Mouse (Mus musculus) kidney, adult 2 months (tissue): ENCODE results near the gene Trabd2b. TPM values are rescaled to one million over a fixed set of nuclear protein-coding genes. Genes with fewer than 3 reads are reported as not detected.
A peak's percentile ranks its signal among the peaks of the same experiment; 100 is the strongest.

Source experiments
- DNase-seq: peaks from one replicate; pipeline ENCODE4 v3.0.0; 2021
- H3K27ac ChIP-seq: fragments of 200-500 bp; 2 replicates; pipeline ENCODE4 v1.5.1; 2012; ENCODE audit warnings: low read depth, low read length, control low read depth, inconsistent platforms; ENCODE audit not compliant: insufficient read depth
- H3K27me3 ChIP-seq: fragments of 200-500 bp; replicated peaks from 2 replicates; pipeline ENCODE4 v1.6.1; 2012; ENCODE audit warnings: mild to moderate bottlenecking, moderate library complexity, low read length, inconsistent platforms; ENCODE audit not compliant: control insufficient read depth, insufficient read depth
- H3K36me3 ChIP-seq: fragments of 200-500 bp; 2 replicates; pipeline ENCODE4 v1.6.1; 2012; ENCODE audit warnings: mild to moderate bottlenecking, moderate library complexity, low read length, inconsistent platforms; ENCODE audit not compliant: control insufficient read depth, insufficient read depth
- H3K4me1 ChIP-seq: fragments of 200-500 bp; 2 replicates; pipeline ENCODE4 v1.6.1; 2011; ENCODE audit warnings: low read length; ENCODE audit not compliant: control insufficient read depth, insufficient read depth
- H3K4me3 ChIP-seq: fragments of 200-500 bp; 2 replicates; pipeline ENCODE4 v1.5.1; 2011; ENCODE audit warnings: mild to moderate bottlenecking, low read depth, low read length, control low read depth; ENCODE audit not compliant: insufficient read depth
- CTCF ChIP-seq: fragments of 200-500 bp; conservative IDR thresholded peaks from 2 replicates; pipeline ENCODE4 v1.5.1; 2011; ENCODE audit warnings: low read depth, mild to moderate bottlenecking, control low read depth, low read length, moderate library complexity, mixed read lengths; ENCODE audit not compliant: insufficient read depth, insufficient read length
- POLR2A ChIP-seq: fragments of 200-500 bp; IDR thresholded peaks from one replicate; pipeline ENCODE4 v1.6.1; 2011; ENCODE audit warnings: low read depth, low read length, control low read depth
- WGBS: fragments of 180-500 bp; shearing (Covaris S2); methylation state at CpG from one replicate; pipeline ENCODE4 v1.1.7; 2018; 5-methylcytosine and 5-hydroxymethylcytosine counted together
- polyA plus RNA-seq: library from polyadenylated mRNA; depleted of rRNA; stranded (reverse); fragments of >200 nt; gene quantifications from 2 replicates; pipeline ENCODE4 v1.2.3, GENCODE M21; 2012

Gene Trabd2b
- polyA plus RNA-seq, 1 experiment, result 32.2 TPM

DNA sequence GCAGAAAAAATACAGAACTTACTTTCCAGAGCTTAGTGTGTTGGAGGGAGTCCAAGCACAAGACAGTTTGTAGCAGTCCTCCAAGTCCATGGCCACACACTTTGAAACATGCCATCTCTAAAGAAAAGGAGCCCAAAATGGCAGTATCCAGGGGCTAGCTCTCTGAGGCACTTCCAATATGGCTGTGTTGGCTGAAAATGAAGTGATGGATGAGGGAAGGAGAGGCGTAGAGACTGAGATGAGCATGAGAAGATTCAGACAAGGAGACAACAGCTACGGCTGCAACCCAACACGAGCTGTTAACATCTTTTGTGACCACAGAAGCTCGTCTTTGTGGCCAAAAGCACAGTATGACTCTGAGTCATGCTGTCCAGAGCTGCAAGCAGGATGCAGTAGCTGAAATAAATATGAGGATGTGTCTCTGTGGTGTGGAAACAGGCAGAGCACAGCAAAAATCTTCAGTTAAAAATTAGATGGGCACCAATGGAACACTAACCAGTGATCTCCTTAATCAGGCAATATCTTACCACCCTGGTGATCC lies 27.0 kb upstream of the Trabd2b start:
- Histone ChIP-seq H3K36me3 (no peaks in the 10 kb centered on the region), H3K4me1 (peaks cover 4% of the 10 kb centered on the region; the same call in 1 of the 2 replicates), H3K27ac (no peak overlapping the region), H3K27me3 (no peaks in the 10 kb centered on the region), H3K4me3 (no peak overlapping the region)
- WGBS, result 94% methylated on average over 4 of the region's 4 CpGs
- DNase-seq, result no peak
- TF ChIP-seq POLR2A (no peak), CTCF (no peak)

DNA sequence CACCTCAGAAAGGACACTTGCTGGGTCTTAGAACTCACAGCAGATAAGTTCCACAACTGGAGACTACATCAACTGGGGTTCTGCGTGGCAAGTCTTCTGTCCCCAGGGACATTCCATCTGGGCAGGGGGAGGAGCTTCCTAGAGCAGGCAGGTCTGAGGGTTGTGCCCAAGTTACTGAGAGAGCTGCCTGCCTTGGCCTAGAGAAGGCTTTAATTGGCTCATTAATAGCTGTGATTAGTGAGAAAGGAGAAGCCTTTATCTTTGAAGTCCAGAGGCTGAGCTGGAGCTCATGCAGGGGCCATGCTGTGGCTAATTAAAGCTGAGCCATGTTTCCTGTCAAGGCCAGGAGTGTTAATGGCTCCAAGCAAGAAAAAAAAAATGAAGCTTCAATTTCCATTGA lies 23.9 kb upstream of the Trabd2b start:
- DNase-seq, result no peak
- TF ChIP-seq POLR2A (no peak), CTCF (no peak)
- Histone ChIP-seq H3K27ac (no peak overlapping the region), H3K36me3 (no peaks in the 10 kb centered on the region), H3K4me1 (peaks cover 4% of the 10 kb centered on the region; the same call in 1 of the 2 replicates), H3K4me3 (no peak overlapping the region), H3K27me3 (no peaks in the 10 kb centered on the region)
- WGBS, result 32% methylated on average over 1 of the region's 1 CpGs

DNA sequence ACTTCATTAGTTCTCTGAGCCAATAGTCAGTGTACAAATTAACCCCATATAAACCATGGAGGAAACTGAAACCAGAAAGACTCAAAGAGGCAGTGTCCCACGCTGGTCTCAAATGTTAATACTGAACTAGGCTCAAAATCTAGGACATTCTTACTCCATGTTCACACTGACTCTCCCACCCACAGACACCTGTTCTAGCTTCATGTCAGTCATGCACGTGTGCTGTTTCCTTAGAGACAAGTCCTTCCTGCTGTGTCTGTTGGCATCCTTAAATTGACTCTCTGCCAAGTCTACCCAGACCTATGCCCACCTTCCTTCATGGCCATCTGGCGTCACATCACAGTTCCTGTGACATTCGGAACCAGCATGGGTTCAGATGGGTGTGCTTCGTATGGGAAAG lies 21.3 kb upstream of the Trabd2b start:
- no peaks in the 10 kb centered on the region for H3K27me3 ChIP-seq
- H3K36me3 ChIP-seq, result no peaks in the 10 kb centered on the region
- DNase-seq, result no peak
- H3K4me3 ChIP-seq, result no peak overlapping the region
- WGBS, result 81% methylated on average over 5 of the region's 5 CpGs
- H3K4me1 ChIP-seq, result no peaks in the 10 kb centered on the region
- H3K27ac ChIP-seq, result no peak overlapping the region
- no peak for TF ChIP-seq POLR2A
- no peak for TF ChIP-seq CTCF

DNA sequence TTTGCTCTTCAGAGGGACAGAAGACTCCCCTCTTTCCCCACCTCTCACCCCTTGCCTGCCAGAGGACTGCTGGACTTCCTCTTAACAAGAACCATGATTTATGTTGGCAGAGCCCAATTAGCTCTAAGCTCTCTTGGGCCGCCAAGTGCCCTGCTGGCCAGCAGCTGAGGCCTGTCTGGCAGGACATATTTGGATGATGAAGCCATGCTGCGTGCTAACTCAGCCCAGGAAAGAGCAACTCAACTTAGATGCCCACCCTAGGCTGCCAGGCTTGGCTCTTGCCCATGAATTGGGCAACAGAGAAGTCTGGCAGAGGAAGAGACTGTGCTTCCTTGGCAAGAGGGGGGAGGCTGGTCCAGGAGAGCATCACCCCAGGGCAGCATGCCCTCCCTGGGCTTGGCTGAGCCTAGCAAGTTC lies 20.1 kb upstream of the Trabd2b start:
- peak; percentile 54 for DNase-seq
- Histone ChIP-seq H3K27ac (no peak overlapping the region), H3K4me3 (no peak overlapping the region), H3K4me1 (no peaks in the 10 kb centered on the region), H3K27me3 (no peaks in the 10 kb centered on the region), H3K36me3 (no peaks in the 10 kb centered on the region)
- no peak for TF ChIP-seq CTCF
- TF ChIP-seq POLR2A, result no peak
- 70% methylated on average over 2 of the region's 2 CpGs for WGBS

DNA sequence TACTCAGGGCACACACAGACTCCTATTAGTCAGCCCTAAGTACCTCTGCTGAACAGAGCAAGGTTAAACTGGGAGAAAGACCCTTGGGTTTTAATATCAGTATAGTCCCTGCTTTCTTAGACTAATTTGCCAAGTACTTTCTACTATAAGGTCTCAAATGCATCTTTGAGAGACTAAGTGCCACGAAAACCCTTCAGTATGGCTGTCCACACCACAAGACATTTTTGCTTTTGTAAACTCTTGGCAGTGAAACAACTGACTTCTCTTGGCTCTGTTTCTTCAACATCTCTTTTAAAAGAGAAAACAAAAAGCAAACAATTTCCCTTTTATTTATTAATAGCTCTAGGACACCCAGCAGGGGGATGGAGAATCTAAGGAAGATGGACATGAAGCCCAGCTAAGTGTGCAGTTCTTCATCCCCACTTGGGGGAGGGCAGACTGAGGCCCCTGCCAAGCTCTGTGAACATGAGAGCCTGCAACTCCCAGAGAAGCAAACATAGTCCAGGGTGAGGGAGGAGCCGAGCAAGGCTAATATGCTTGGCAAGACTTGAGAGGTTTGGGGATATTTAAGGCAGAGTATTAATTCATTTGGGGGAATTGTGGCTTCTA lies 18.9 kb upstream of the Trabd2b start:
- no peak for DNase-seq

DNA sequence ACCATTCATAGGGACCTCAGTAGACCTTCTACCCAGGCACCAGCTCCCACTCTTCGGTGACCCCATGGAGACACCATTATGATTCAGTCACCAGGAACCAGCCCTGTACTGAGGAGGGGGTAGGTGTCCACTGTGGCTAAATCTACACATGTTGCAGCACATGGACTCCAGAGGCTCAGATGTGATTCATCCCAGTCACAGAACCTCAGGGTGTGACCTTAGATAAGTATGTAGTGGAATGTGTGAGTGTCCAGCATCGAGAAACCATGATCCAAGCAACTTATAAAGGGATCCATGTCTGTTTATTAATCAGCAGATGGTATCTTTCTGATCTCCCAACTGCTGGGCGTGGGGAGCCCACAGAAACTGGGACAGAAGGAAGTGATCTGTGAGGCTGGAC lies 18.2 kb upstream of the Trabd2b start:
- no peak for TF ChIP-seq CTCF
- TF ChIP-seq POLR2A, result no peak
- H3K4me3 ChIP-seq, result no peak overlapping the region
- no peaks in the 10 kb centered on the region for H3K27me3 ChIP-seq
- no peak for DNase-seq
- no peak overlapping the region for H3K27ac ChIP-seq
- 85% methylated on average over 3 of the region's 3 CpGs for WGBS
- H3K4me1 ChIP-seq, result no peaks in the 10 kb centered on the region
- H3K36me3 ChIP-seq, result no peaks in the 10 kb centered on the region

More for the DNA sequence above, 18.9 kb upstream of the Trabd2b start:
- H3K4me3 ChIP-seq, result no peak overlapping the region
- H3K4me1 ChIP-seq, result no peaks in the 10 kb centered on the region
- H3K27me3 ChIP-seq, result no peaks in the 10 kb centered on the region
- H3K36me3 ChIP-seq, result no peaks in the 10 kb centered on the region
- 82% methylated on average over 2 of the region's 2 CpGs for whole genome bisulfite sequencing
- no peak overlapping the region for H3K27ac ChIP-seq
- TF ChIP-seq POLR2A (no peak), CTCF (no peak)

DNA sequence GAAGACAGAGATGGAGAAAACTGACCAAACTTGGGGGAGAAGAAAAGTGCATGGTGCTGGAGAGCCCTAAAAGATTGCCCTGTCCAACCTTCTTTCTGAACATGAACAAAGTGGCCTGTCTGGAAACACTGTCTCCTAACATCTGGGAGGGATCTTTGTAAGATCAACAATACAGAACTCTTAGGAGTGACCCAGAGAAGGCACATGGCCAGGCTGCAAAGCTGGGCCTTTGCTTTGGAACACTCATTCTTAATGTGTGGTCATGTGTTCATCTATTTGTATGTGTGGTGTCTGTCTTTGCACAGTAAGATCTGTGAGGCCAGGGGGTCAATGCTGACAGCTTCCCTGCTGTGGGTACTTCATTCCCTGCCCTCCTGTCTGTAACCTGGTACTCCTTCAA lies 16.9 kb upstream of the Trabd2b start:
- H3K4me1 ChIP-seq, result no peaks in the 10 kb centered on the region
- no peaks in the 10 kb centered on the region for H3K27me3 ChIP-seq
- no peak for DNase-seq
- H3K27ac ChIP-seq, result no peak overlapping the region
- no peak for TF ChIP-seq POLR2A
- TF ChIP-seq CTCF, result no peak
- H3K4me3 ChIP-seq, result no peak overlapping the region
- no peaks in the 10 kb centered on the region for H3K36me3 ChIP-seq

DNA sequence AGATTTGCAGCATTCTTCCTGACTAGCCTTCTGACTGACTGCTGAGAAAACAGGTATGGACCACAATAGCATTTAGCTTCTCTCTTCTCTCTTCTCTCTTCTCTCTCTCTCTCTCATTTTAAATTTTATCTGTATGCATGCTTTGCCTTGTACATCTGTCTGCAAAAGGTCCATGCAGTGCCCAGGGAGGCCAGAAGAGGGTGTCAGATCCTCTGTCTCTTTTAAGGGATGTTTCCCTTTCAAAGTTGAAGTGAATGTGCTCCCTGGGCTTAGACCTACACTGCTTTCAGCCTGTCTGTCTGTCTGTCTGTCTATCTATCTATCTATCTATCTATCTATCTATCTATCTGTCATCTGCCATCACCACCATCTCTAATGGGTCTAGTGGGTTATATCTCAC lies 8.9 kb upstream of the Trabd2b start:
- Histone ChIP-seq H3K36me3 (no peaks in the 10 kb centered on the region), H3K4me3 (no peak overlapping the region), H3K27ac (no peak overlapping the region), H3K27me3 (no peaks in the 10 kb centered on the region), H3K4me1 (peaks cover 13% of the 10 kb centered on the region; the same call in 1 of the 2 replicates)
- DNase-seq, result peak; percentile 54
- TF ChIP-seq POLR2A, result no peak
- peak; percentile 49; the same call in 1 of the 2 replicates for TF ChIP-seq CTCF
